Mouse (Mus musculus) thymus, adult 2 months (tissue): ENCODE results near the gene Rpgrip1.

Source experiments
- CTCF ChIP-seq: fragments of 200-500 bp; IDR thresholded peaks from 2 replicates; pipeline ENCODE4 v1.5.1; 2012; ENCODE audit warnings: mild to moderate bottlenecking, control low read depth, low read length, moderate library complexity, borderline replicate concordance; ENCODE audit not compliant: control insufficient read depth, poor library complexity, insufficient read depth; ENCODE audit errors: extremely low read depth
- POLR2A ChIP-seq: fragments of 200-500 bp; IDR thresholded peaks from 2 replicates; pipeline ENCODE4 v1.6.1; 2012; ENCODE audit warnings: mild to moderate bottlenecking, low read length, control low read depth, moderate library complexity; ENCODE audit not compliant: control insufficient read depth, poor library complexity, insufficient read depth; ENCODE audit errors: extremely low read depth

DNA sequence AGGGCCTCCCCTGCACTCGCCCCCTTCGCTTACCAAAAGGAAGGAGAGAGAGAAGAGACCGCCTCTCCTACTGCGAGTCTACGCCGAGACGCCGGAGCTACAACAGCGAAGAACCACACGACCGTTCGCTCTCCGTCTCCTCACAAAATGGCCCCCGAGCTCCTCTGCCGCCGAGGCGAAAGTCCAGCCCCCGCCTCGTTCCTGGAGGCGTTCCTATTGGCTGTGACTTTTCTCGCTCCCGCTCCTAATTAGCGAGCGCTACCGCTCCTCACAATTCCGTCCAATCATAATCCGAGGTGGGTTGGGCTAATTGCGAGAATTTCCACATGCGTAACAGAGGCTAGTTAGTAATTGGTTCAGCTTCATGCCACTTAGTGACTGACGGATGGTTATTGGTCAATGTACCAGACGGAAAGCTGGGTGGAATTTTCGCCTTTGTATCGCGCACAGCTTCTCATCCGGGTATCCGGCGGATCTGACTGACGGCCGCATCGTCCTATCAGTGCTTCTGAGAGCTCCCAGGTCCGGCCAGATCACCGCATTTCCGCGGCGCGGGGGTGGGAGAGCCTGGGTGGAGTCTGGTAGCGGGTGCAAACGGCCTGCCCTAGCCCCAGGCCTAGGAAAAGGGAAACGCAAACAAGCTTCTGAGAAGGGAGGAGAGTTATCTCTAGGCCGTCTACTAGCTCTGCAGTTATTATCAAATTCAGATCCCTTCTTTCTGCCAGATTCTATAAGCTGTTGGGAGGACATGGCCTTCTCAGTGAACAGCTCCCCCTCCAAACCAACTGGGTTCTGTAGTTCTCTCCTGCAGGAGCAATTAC lies 6.4 kb upstream of the Rpgrip1 start, which contains the start of gene Hnrnpc:
- TF ChIP-seq POLR2A, result peak; percentile 97
- 0 out of 2 replicates have a peak, but pooled peaks have one; percentile 24 for TF ChIP-seq CTCF
